Mouse (Mus musculus): ENCODE data around the gene Mrps12. TPM values are rescaled to one million over a fixed set of nuclear protein-coding genes. Genes with fewer than 3 reads are reported as not detected.

The Mrps12 gene
- total and polyA plus RNA-seq, 2 experiments: 70.3 to 98.0 TPM

DNA sequence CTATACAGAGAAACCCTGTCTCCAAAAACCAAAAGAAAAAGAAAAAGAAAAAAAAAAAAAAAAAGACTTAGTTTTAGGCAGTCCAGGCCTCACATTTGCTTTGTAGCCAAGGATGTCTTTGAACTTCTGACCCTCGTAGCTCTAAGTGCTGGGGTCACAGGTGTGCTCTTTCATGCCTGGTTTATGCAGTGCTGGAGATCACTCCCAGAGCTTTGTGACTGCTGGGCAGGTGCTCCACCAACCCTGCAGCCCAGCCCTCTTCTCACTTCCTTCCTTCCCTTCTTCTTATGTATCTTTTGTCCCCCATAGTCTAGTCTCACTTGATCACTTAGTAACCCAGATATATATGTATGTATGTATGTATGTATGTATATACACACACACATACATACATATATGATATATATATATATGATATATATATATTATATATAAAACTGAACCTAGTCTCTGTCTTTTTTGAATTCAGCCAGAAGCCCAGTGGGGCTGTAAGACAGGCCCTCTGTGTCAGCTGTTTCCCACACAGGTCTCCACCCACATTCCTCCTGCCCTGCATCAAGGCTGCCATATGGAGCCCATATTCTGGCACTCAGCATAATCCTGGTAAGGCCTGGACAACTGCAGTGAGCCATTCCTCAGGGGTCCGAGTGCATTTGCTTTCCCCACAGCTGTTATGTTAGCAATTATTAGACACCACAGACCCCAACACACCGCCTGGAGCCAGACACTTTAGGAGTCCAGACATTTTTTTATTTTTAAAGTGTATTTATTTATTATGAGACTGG lies 20.7 kb downstream of the Mrps12 start:
- Histone ChIP-seq H3K79me2 (ENCODE audit: control insufficient read depth, insufficient read depth, low read length) (no peaks in the 10 kb centered on the region), H3K4me1 (ENCODE audit: control insufficient read depth, insufficient read depth, low read length) (no peaks in the 10 kb centered on the region), H3K27me3 (ENCODE audit: control insufficient read depth, insufficient read depth, low read length) (no peaks in the 10 kb centered on the region), H3K9ac (ENCODE audit: low read depth, low read length) (no peak overlapping the region), H3K4me3 (ENCODE audit: insufficient read depth, low read depth, low read length) (no peak overlapping the region), H3K27ac (replicated peaks; ENCODE audit: insufficient read depth, low read depth, low read length) (no peak overlapping the region), H3K36me3 (ENCODE audit: control insufficient read depth, insufficient read depth, low read length) (no peaks in the 10 kb centered on the region)
- no peak for TF ChIP-seq POLR2A (IDR thresholded peaks at IDR 0.05; ENCODE audit: extremely low read depth, insufficient read depth, low read length)
- no peak for TF ChIP-seq CTCF (IDR thresholded peaks at IDR 0.05; ENCODE audit: low read depth, low read length)
- no peak for DNase-seq (ENCODE audit: extremely low read depth, low read depth, low spot score)
- 93% methylated on average over 3 of the region's 3 CpGs for WGBS

GRCm38 (mm10) chr7:28719650-28720049 lies 22.0 kb downstream of the Mrps12 start:
- DNase-seq (ENCODE audit: extremely low read depth, low read depth, low spot score): no peak
- TF ChIP-seq POLR2A (IDR thresholded peaks at IDR 0.05; ENCODE audit: extremely low read depth, insufficient read depth, low read length) (no peak), CTCF (IDR thresholded peaks at IDR 0.05; ENCODE audit: low read depth, low read length) (no peak)
- 63% methylated on average over 2 of the region's 2 CpGs for WGBS
- Histone ChIP-seq H3K27ac (replicated peaks; ENCODE audit: insufficient read depth, low read depth, low read length) (no peak overlapping the region), H3K4me3 (ENCODE audit: insufficient read depth, low read depth, low read length) (no peak overlapping the region), H3K9ac (ENCODE audit: low read depth, low read length) (no peak overlapping the region), H3K4me1 (ENCODE audit: control insufficient read depth, insufficient read depth, low read length) (no peaks in the 10 kb centered on the region), H3K36me3 (ENCODE audit: control insufficient read depth, insufficient read depth, low read length) (no peaks in the 10 kb centered on the region), H3K27me3 (ENCODE audit: control insufficient read depth, insufficient read depth, low read length) (no peaks in the 10 kb centered on the region), H3K79me2 (ENCODE audit: control insufficient read depth, insufficient read depth, low read length) (no peaks in the 10 kb centered on the region)

- TF ChIP-seq POLR2A (IDR thresholded peaks at IDR 0.05; ENCODE audit: extremely low read depth, insufficient read depth, low read length) (no peak), CTCF (IDR thresholded peaks at IDR 0.05; ENCODE audit: low read depth, low read length) (no peak)
- H3K27ac ChIP-seq (replicated peaks; ENCODE audit: insufficient read depth, low read depth, low read length): no peak overlapping the region
- H3K4me1 ChIP-seq (ENCODE audit: control insufficient read depth, insufficient read depth, low read length): no peaks in the 10 kb centered on the region
- H3K4me3 ChIP-seq (ENCODE audit: insufficient read depth, low read depth, low read length): no peak overlapping the region
- no peaks in the 10 kb centered on the region for H3K36me3 ChIP-seq (ENCODE audit: control insufficient read depth, insufficient read depth, low read length)
- no peak for DNase-seq (ENCODE audit: extremely low read depth, low read depth, low spot score)
- no peaks in the 10 kb centered on the region for H3K79me2 ChIP-seq (ENCODE audit: control insufficient read depth, insufficient read depth, low read length)
- H3K27me3 ChIP-seq (ENCODE audit: control insufficient read depth, insufficient read depth, low read length): no peaks in the 10 kb centered on the region
- H3K9ac ChIP-seq (ENCODE audit: low read depth, low read length): no peak overlapping the region
- 52% methylated on average over 4 of the region's 4 CpGs for WGBS
Observed at GRCm38 (mm10) chr7:28719159-28719558, 22.5 kb downstream of the Mrps12 start.

DNA sequence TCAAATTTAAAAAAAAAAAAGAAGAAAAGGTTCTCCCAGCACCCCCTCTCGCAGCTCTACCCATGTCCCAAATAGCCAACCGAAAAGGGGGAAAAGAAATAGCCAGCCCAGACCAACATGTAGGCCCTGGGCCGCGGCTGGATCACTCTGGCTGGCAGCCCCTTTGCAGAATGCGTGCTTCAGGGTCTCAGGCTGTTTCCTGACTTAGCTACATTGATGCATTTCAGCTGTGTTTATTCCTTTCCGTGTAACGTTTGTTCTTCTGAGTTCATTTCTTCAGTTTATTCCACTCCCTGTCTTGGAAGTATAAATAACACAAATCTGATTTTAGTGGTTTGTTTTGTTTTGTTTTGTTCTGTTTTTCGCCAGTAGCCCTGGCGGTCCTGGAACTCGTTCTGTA lies 23.9 kb downstream of the Mrps12 start:
- Histone ChIP-seq H3K79me2 (ENCODE audit: control insufficient read depth, insufficient read depth, low read length) (no peaks in the 10 kb centered on the region), H3K4me3 (ENCODE audit: insufficient read depth, low read depth, low read length) (no peak overlapping the region), H3K27me3 (ENCODE audit: control insufficient read depth, insufficient read depth, low read length) (no peaks in the 10 kb centered on the region), H3K4me1 (ENCODE audit: control insufficient read depth, insufficient read depth, low read length) (no peaks in the 10 kb centered on the region), H3K9ac (ENCODE audit: low read depth, low read length) (no peak overlapping the region), H3K27ac (replicated peaks; ENCODE audit: insufficient read depth, low read depth, low read length) (no peak overlapping the region), H3K36me3 (ENCODE audit: control insufficient read depth, insufficient read depth, low read length) (no peaks in the 10 kb centered on the region)
- 90% methylated on average over 10 of the region's 10 CpGs for WGBS
- DNase-seq (ENCODE audit: extremely low read depth, low read depth, low spot score): no peak
- TF ChIP-seq POLR2A (IDR thresholded peaks at IDR 0.05; ENCODE audit: extremely low read depth, insufficient read depth, low read length) (no peak), CTCF (IDR thresholded peaks at IDR 0.05; ENCODE audit: low read depth, low read length) (no peak)

DNA sequence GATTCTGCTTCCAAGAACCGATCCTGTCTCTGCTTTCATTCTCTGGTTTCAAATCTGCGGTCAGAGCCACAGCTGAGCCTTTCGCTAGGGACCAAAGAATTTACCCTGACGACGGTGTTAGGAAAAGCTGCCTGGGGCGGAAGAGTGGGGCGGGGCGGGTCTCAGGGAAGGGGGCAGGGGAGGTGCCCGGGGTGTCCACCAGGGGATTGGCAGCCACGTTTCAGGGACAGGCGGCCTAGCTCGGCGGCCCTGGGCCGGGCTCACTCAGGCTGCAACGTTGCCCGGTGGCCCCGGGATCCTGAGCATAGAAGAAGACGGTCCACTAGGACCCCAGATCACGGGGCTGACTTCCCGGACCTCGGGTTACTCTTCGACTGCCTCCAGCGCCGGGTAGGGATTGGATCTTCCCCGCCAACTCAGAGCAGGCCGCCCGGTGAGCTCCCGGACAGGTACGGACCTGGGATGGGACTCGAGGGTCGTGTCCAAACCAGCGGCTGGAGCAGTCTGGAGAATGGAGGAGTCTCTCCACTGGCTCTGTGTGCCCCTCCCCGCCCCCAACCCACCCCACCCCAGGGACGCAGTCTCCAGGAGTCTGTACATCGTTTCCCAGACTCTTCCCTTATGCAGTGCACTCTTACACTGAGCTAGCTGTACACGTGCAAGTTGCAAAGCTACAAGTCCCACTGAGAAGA lies 24.9 kb downstream of the Mrps12 start, which contains the start of gene Fbxo17:
Fbxo17 (plus strand) TSS at position 215 of the 692 bp plus-strand sequence.
- Histone ChIP-seq H3K9ac (ENCODE audit: low read depth, low read length) (peak within 1 kb of the TSS; percentile 51), H3K27me3 (ENCODE audit: control insufficient read depth, insufficient read depth, low read length) (no peaks in the 10 kb centered on the region), H3K4me3 (ENCODE audit: insufficient read depth, low read depth, low read length) (peak within 1 kb of the TSS; percentile 39), H3K4me1 (ENCODE audit: control insufficient read depth, insufficient read depth, low read length) (no peaks in the 10 kb centered on the region), H3K27ac (replicated peaks; ENCODE audit: insufficient read depth, low read depth, low read length) (no peak within 1 kb of the TSS), H3K36me3 (ENCODE audit: control insufficient read depth, insufficient read depth, low read length) (no peaks in the 10 kb centered on the region), H3K79me2 (ENCODE audit: control insufficient read depth, insufficient read depth, low read length) (no peaks in the 10 kb centered on the region)
- no peak for DNase-seq (ENCODE audit: extremely low read depth, low read depth, low spot score)
- peak; percentile 31; the same call in 1 of the 2 replicates for TF ChIP-seq CTCF (IDR thresholded peaks at IDR 0.05; ENCODE audit: low read depth, low read length)
- TF ChIP-seq POLR2A (IDR thresholded peaks at IDR 0.05; ENCODE audit: extremely low read depth, insufficient read depth, low read length): no peak
- WGBS: 6% methylated on average over 36 of the region's 36 CpGs

All from liver, adult 2 months (tissue).